Mouse (Mus musculus): Measurements from ENCODE around the gene Abcc12. TPM values are rescaled to one million over a fixed set of nuclear protein-coding genes. Genes with fewer than 3 reads are reported as not detected.

Abcc12 gene
- total and polyA plus RNA-seq, 3 experiments: not detected

DNA sequence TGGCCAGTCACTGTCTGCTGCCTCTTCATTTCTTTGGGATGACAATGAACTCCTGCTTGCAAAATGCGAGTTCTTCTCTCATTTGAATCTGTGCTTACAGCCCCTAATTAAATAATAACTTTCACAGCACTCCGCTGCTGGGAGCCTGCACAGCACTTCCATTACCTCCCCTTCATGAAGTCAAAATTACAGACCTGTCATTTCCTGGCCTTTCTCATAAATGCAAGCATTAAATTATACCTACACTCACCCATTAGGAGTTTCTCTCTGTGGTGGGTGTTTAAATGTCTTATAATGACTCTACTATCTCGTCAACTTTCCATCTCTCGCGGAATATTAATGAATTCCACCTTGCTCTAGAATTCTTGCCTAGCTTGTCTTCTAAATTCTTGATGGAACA lies 120.1 kb downstream of the Abcc12 start:
- Histone ChIP-seq H3K9me3 (replicated peaks; ENCODE audit: insufficient read depth, low read length) (no peaks in the 10 kb centered on the region), H3K9ac (ENCODE audit: control insufficient read depth, low read depth, low read length, poor library complexity, severe bottlenecking) (no peak overlapping the region), H3K27ac (ENCODE audit: control insufficient read depth, low read depth, low read length) (no peak overlapping the region), H3K36me3 (ENCODE audit: control insufficient read depth in 1 of 2, insufficient read depth in 2 of 2, low read length in 2 of 2) (no peaks in the 10 kb centered on the region), H3K4me1 (ENCODE audit: control insufficient read depth in 1 of 2, insufficient read depth in 2 of 2, low read length in 2 of 2) (no peaks in the 10 kb centered on the region), H3K4me3 (ENCODE audit: control insufficient read depth in 1 of 2, insufficient read depth in 1 of 2, low read depth in 2 of 2, low read length in 2 of 2) (no peak overlapping the region), H3K27me3 (ENCODE audit: control insufficient read depth in 1 of 2, insufficient read depth in 2 of 2, low read length in 2 of 2) (no peaks in the 10 kb centered on the region), H3K79me2 (ENCODE audit: control insufficient read depth, insufficient read depth, low read length, poor library complexity) (no peaks in the 10 kb centered on the region)
- DNase-seq (ENCODE audit: low read depth, low spot score): no peak
- no peak for TF ChIP-seq NRF1 (IDR thresholded peaks at IDR 0.05; ENCODE audit: insufficient read depth, low read depth, low read length, poor library complexity, severe bottlenecking)
- TF ChIP-seq POLR2AphosphoS5 (IDR thresholded peaks at IDR 0.05; ENCODE audit: borderline replicate concordance, low read depth, low read length): no peak
- no peak for TF ChIP-seq MAZ (IDR thresholded peaks at IDR 0.05; ENCODE audit: low read depth, low read length)
- TF ChIP-seq POLR2AphosphoS2 (IDR thresholded peaks at IDR 0.05; ENCODE audit: low read length): no peak
- TF ChIP-seq MYC (IDR thresholded peaks at IDR 0.05; ENCODE audit: low read depth, low read length): no peak
- TF ChIP-seq TAL1 (IDR thresholded peaks at IDR 0.05; ENCODE audit: low read length): no peak
- no peak for TF ChIP-seq SMC3 (IDR thresholded peaks at IDR 0.05; ENCODE audit: low read depth, low read length)
- TF ChIP-seq ZC3H11A (IDR thresholded peaks at IDR 0.05; ENCODE audit: low read depth, low read length): no peak
- no peak for TF ChIP-seq POLR2A (IDR thresholded peaks at IDR 0.05; ENCODE audit: control insufficient read depth in 1 of 2, insufficient read depth in 1 of 2, low read depth in 1 of 2, low read length in 2 of 2, poor library complexity in 1 of 2)
- TF ChIP-seq USF1 (IDR thresholded peaks at IDR 0.05; ENCODE audit: low read depth, low read length): no peak
- TF ChIP-seq ZMIZ1 (IDR thresholded peaks at IDR 0.05; ENCODE audit: low read depth, low read length): no peak

DNA sequence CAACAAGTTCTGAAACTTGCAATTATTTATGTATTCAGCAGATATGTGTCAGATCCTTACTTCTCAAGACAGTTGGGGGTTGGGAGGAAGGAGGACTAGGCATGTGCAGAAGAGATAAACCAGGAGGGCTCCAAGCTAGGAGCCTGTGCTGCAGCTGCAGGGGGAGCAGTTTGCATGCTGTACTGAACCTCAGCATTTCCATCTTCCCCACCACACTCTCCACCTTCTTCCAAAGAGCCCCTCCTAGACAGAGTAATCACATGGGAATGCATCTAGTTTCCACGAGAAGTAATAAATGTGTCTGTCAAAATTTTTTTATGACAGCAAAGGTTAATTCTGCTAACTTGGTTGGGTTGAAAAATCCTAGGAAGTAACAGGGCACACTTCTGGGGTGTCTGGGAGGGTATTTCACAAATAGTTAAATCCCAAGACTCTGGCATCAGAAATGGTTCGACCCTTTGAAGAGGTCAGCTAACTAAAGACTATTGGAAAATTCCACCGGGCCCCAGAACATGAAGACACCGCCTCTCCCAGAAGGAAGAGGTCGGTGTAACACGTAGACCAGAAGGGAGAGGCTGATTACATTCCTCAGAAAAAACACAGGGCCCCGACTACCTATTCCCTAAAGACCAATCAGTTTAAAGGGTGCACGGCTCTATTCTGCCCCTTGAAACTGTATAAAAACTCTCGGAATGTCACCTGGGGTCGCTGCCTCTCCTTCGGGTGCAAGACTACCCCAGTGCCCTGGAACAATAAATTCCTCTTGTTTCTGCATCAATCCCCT lies 126.6 kb downstream of the Abcc12 start:
- no peak overlapping the region for H3K27ac ChIP-seq (ENCODE audit: control insufficient read depth, low read depth, low read length)
- TF ChIP-seq MAX (IDR thresholded peaks at IDR 0.05; ENCODE audit: low read length): no peak
- no peak for TF ChIP-seq MYB (IDR thresholded peaks at IDR 0.05; ENCODE audit: low read depth, low read length)
- TF ChIP-seq NRF1 (IDR thresholded peaks at IDR 0.05; ENCODE audit: insufficient read depth, low read depth, low read length, poor library complexity, severe bottlenecking): no peak
- no peak for TF ChIP-seq GABPA (IDR thresholded peaks at IDR 0.05; ENCODE audit: low read depth, low read length)
- no peak for TF ChIP-seq ZNF384 (IDR thresholded peaks at IDR 0.05; ENCODE audit: low read depth, low read length)
- TF ChIP-seq MYC (IDR thresholded peaks at IDR 0.05; ENCODE audit: low read depth, low read length): no peak
- no peak for TF ChIP-seq E2F4 (IDR thresholded peaks at IDR 0.05; ENCODE audit: borderline replicate concordance, low read depth, low read length)
- no peak for TF ChIP-seq TAL1 (IDR thresholded peaks at IDR 0.05; ENCODE audit: low read length)
- no peak for TF ChIP-seq KAT2A (conservative IDR thresholded peaks at IDR 0.05; ENCODE audit: low read depth, low read length)
- H3K9me3 ChIP-seq (replicated peaks; ENCODE audit: insufficient read depth, low read length): no peaks in the 10 kb centered on the region
- no peak overlapping the region for H3K4me3 ChIP-seq (ENCODE audit: control insufficient read depth in 1 of 2, insufficient read depth in 1 of 2, low read depth in 2 of 2, low read length in 2 of 2)
- no peaks in the 10 kb centered on the region for H3K27me3 ChIP-seq (ENCODE audit: control insufficient read depth in 1 of 2, insufficient read depth in 2 of 2, low read length in 2 of 2)
- H3K36me3 ChIP-seq (ENCODE audit: control insufficient read depth in 1 of 2, insufficient read depth in 2 of 2, low read length in 2 of 2): no peaks in the 10 kb centered on the region
- no peak for DNase-seq (ENCODE audit: low read depth, low spot score)
- no peak overlapping the region for H3K9ac ChIP-seq (ENCODE audit: control insufficient read depth, low read depth, low read length, poor library complexity, severe bottlenecking)
- no peaks in the 10 kb centered on the region for H3K79me2 ChIP-seq (ENCODE audit: control insufficient read depth, insufficient read depth, low read length, poor library complexity)
- H3K4me1 ChIP-seq (ENCODE audit: control insufficient read depth in 1 of 2, insufficient read depth in 2 of 2, low read length in 2 of 2): no peaks in the 10 kb centered on the region

Data from MEL (cell line).